Mouse (Mus musculus) liver, adult 2 months (tissue): ENCODE results near the gene 1700022I11Rik. TPM values are rescaled to one million over a fixed set of nuclear protein-coding genes. Genes with fewer than 3 reads are reported as not detected.

Experiments
- DNase-seq: peaks from one replicate; pipeline ENCODE4 v3.0.0-alpha.2; 2011; ENCODE audit warnings: low read depth, low spot score; ENCODE audit errors: extremely low read depth
- H3K27ac ChIP-seq: fragments of 200-500 bp; replicated peaks from 2 replicates; pipeline ENCODE4 v1.5.1; 2012; ENCODE audit warnings: low read depth, mild to moderate bottlenecking, control low read depth, inconsistent platforms, low read length; ENCODE audit not compliant: insufficient read depth
- H3K27me3 ChIP-seq: fragments of 200-500 bp; 2 replicates; pipeline ENCODE4 v1.6.1; 2012; ENCODE audit warnings: mild to moderate bottlenecking, moderate library complexity, low read length, inconsistent platforms; ENCODE audit not compliant: control insufficient read depth, insufficient read depth
- H3K36me3 ChIP-seq: fragments of 200-500 bp; 2 replicates; pipeline ENCODE4 v1.6.1; 2012; ENCODE audit warnings: low read length, inconsistent platforms; ENCODE audit not compliant: control insufficient read depth, insufficient read depth
- H3K4me1 ChIP-seq: fragments of 200-500 bp; 2 replicates; pipeline ENCODE4 v1.6.1; 2011; ENCODE audit warnings: low read length; ENCODE audit not compliant: control insufficient read depth, insufficient read depth
- H3K4me3 ChIP-seq: fragments of 200-500 bp; 2 replicates; pipeline ENCODE4 v1.5.1; 2011; ENCODE audit warnings: low read depth, mild to moderate bottlenecking, control low read depth, low read length, moderate library complexity; ENCODE audit not compliant: insufficient read depth
- H3K79me2 ChIP-seq: fragments of 200-500 bp; 2 replicates; pipeline ENCODE4 v1.6.1; 2012; ENCODE audit warnings: inconsistent platforms, mild to moderate bottlenecking, low read length, moderate library complexity; ENCODE audit not compliant: control insufficient read depth, insufficient read depth
- H3K9ac ChIP-seq: fragments of 200-500 bp; 2 replicates; pipeline ENCODE4 v1.6.1; 2012; ENCODE audit warnings: low read depth, mild to moderate bottlenecking, control low read depth, inconsistent platforms, low read length
- CTCF ChIP-seq: fragments of 200-500 bp; IDR thresholded peaks from 2 replicates; pipeline ENCODE4 v1.5.1; 2011; ENCODE audit warnings: low read depth, low read length, control low read depth
- POLR2A ChIP-seq: fragments of 200-500 bp; IDR thresholded peaks from 2 replicates; pipeline ENCODE4 v1.6.1; 2011; ENCODE audit warnings: low read length, control low read depth; ENCODE audit not compliant: insufficient read depth; ENCODE audit errors: extremely low read depth
- WGBS: fragments of 180-500 bp; shearing (Covaris S2); methylation state at CpG from one replicate; pipeline ENCODE4 v1.1.7; 2018; 5-methylcytosine and 5-hydroxymethylcytosine counted together
- polyA plus RNA-seq: library from polyadenylated mRNA; depleted of rRNA; stranded (reverse); fragments of >200 nt; gene quantifications from 2 replicates; pipeline ENCODE4 v1.2.3, GENCODE M21; 2012
- total RNA-seq: library from RNA; depleted of rRNA; stranded (reverse); fragments of >200 nt; gene quantifications from 2 replicates; pipeline ENCODE4 v1.2.3, GENCODE M21; 2014

The 1700022I11Rik gene
- total and polyA plus RNA-seq, 2 experiments = not detected

DNA sequence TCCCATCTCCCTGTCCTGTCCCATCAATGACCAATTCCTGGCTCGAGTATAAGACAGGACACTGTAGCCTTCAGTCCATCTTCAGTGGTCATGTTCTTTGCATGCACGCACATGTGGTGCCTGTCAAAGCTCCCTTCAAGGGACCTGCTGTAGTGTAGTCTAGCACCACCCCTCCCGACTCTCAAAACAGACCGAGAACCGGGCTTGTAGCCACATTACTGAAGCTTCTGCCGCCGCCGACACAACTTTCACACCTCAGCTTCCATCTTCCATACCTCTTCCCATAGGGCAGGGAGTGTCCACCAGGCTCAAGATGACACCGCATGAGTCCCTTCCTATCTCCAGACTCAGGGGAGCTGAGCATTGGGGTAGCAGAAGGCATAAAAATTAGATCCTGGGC is 25.2 kb upstream of the 1700022I11Rik start:
- Histone ChIP-seq H3K27me3 (no peaks in the 10 kb centered on the region), H3K27ac (no peak overlapping the region), H3K79me2 (no peaks in the 10 kb centered on the region), H3K36me3 (no peaks in the 10 kb centered on the region), H3K9ac (no peak overlapping the region), H3K4me3 (no peak overlapping the region), H3K4me1 (peaks cover 3% of the 10 kb centered on the region; the same call in 1 of the 2 replicates)
- TF ChIP-seq CTCF = no peak
- TF ChIP-seq POLR2A = no peak
- DNase-seq = no peak
- WGBS = 85% methylated on average over 9 of the region's 9 CpGs

DNA sequence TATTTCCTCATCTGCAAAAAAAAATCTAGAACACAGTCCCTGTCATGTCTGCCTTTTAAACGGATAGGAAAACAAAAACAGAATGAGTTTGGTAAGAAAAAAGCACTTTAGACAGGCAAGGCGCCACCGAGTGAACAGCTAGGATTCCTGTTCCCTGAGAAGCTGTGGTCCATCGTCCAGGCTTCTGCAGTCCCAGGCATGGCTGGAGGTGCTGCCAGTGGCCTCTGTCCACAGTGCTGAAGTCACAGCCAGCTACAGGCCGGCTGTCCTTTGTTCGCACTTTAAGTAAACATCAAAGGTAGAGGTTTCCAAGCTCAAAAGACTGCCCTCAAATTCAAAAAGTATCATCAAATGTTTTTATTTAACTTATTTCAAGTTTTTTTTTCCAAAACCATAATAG is 24.4 kb upstream of the 1700022I11Rik start:
- Histone ChIP-seq H3K27me3 (no peaks in the 10 kb centered on the region), H3K79me2 (no peaks in the 10 kb centered on the region), H3K9ac (no peak overlapping the region), H3K4me1 (peaks cover 4% of the 10 kb centered on the region; the same call in 1 of the 2 replicates), H3K27ac (no peak overlapping the region), H3K4me3 (no peak overlapping the region), H3K36me3 (no peaks in the 10 kb centered on the region)
- WGBS = under 1% methylated on average over 6 of the region's 6 CpGs
- peak; percentile 41 for DNase-seq
- no peak for TF ChIP-seq CTCF
- no peak for TF ChIP-seq POLR2A

DNA sequence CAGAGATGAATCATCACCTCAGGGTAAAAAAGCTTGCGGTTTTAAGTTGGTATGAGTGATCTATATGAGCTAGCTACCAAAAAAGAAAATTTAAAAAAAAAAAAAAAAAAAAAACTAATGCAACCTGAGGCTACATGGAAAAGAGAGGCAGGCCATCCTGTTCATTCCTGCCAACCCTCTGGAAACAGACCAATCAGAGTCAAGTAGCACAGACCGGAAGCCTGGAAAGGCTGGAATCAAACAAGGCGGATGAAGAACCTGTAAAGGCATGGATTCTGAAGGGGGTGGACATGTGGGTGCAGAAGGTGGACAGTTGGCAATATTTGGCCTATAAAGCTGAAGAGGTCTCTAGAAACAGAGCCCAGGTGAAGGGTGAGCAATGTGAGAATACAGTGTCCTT is 24.0 kb upstream of the 1700022I11Rik start:
- DNase-seq = no peak
- TF ChIP-seq POLR2A (no peak), CTCF (no peak)
- WGBS = 90% methylated on average over 3 of the region's 3 CpGs
- no peak overlapping the region for H3K9ac ChIP-seq
- no peak overlapping the region for H3K4me3 ChIP-seq
- H3K27ac ChIP-seq = no peak overlapping the region
- peaks cover 6% of the 10 kb centered on the region; the same call in 1 of the 2 replicates for H3K4me1 ChIP-seq
- no peaks in the 10 kb centered on the region for H3K27me3 ChIP-seq
- no peaks in the 10 kb centered on the region for H3K36me3 ChIP-seq
- H3K79me2 ChIP-seq = no peaks in the 10 kb centered on the region

DNA sequence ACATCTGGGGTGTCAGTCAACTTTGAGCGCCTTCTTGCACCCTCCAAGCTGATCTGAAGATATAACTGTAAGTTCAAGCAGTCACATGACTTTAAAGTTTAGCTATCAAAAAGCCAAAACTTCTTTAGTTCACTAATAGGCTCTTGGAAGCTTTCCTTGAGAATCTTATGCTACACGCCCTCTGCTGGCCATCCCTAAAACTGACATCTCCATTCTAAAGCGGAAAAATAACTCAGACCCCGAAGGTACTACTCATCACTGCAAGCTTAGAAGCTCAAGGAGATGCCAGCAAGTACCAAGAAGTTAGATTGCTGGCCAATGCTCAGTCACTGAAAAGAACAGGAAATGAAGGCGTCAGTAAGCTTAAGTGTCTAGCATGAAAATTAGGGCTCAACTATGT is 23.5 kb upstream of the 1700022I11Rik start:
- Histone ChIP-seq H3K27ac (no peak overlapping the region), H3K4me1 (peaks cover 6% of the 10 kb centered on the region; the same call in 1 of the 2 replicates), H3K9ac (no peak overlapping the region), H3K36me3 (no peaks in the 10 kb centered on the region), H3K79me2 (no peaks in the 10 kb centered on the region), H3K27me3 (no peaks in the 10 kb centered on the region), H3K4me3 (no peak overlapping the region)
- DNase-seq = peak; percentile 24
- 8% methylated on average over 5 of the region's 5 CpGs for WGBS
- TF ChIP-seq CTCF = peak; percentile 25; the same call in 1 of the 2 replicates
- TF ChIP-seq POLR2A = no peak

DNA sequence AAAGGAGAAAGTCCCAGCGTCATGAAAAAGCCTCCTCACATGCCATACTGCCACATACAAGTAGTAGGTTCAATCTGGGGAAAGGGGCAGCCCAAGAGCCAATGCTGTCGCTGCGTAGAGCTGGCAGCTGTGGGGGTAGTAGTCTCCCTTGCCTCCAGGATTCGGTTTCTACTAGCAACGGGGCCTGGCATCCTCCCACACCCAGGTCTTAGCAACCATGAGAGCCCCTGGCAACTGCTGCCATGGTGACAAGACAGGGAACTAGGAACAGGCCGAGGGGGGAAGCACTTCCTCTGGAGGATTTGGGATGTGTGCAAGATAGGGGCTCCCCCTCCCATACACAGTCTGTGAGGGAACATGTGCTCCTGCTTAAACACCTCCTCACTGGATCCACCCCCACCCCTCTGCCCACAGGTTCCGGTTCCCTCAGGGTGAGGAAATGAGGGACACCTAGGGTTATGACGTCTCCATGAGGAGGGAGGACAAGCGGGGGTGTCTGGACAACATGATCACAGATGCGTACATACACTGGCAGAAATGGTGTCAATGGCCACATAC is 22.6 kb upstream of the 1700022I11Rik start:
- Histone ChIP-seq H3K4me3 (no peak overlapping the region), H3K79me2 (no peaks in the 10 kb centered on the region), H3K27me3 (no peaks in the 10 kb centered on the region), H3K9ac (no peak overlapping the region), H3K4me1 (peaks cover 6% of the 10 kb centered on the region; the same call in 1 of the 2 replicates), H3K27ac (no peak overlapping the region), H3K36me3 (no peaks in the 10 kb centered on the region)
- WGBS = 70% methylated on average over 10 of the region's 10 CpGs
- no peak for TF ChIP-seq CTCF
- no peak for TF ChIP-seq POLR2A
- DNase-seq = no peak

DNA sequence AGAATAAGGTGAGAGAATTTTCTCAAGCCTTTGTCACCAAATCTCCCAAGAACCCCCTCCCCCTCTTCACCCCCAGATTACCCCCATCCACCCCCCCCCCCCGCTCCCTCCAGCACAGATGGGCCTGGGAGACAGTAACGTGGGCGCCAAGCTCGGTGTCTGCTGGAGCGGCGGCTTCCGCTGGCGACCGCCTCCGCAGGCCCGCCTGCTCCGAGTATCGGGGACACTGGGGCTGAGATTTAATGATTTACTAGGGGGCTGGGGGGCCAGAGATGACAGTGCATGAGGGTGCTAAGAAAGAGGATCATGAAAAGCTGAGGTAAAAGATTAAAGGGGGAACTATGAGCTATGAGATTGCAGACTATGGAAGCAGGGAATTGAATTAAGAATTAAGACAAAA is 20.9 kb upstream of the 1700022I11Rik start:
- Histone ChIP-seq H3K9ac (no peak overlapping the region), H3K4me3 (no peak overlapping the region), H3K36me3 (no peaks in the 10 kb centered on the region), H3K79me2 (no peaks in the 10 kb centered on the region), H3K27ac (no peak overlapping the region), H3K4me1 (peaks cover 6% of the 10 kb centered on the region; the same call in 1 of the 2 replicates), H3K27me3 (no peaks in the 10 kb centered on the region)
- no peak for DNase-seq
- 42% methylated on average over 13 of the region's 13 CpGs for WGBS
- TF ChIP-seq CTCF = no peak
- no peak for TF ChIP-seq POLR2A
